Mouse (Mus musculus): ENCODE results near the gene Numbl.

DNA sequence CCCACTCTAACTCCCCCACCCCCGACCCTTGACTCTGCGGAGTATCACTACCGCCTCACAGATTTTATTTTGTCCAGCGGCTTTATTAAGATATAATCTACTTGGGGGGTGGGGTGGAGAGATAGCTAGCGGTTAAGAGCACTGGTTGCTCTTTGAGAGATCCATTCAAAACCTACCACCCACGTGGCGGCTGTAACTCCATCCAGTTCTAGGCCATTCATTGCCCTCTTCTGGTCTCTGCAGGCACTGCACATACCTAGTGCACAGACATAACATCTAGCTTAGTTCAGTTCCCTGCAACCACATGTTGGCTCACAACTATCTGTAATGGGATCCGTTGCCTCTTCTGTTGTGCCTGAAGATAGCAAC lies 27.4 kb downstream of the Numbl start:
- no peak for TF ChIP-seq POLR2A (IDR thresholded peaks at IDR 0.05; ENCODE audit: insufficient read length, low read depth)
- TF ChIP-seq POLR2AphosphoS2 (IDR thresholded peaks at IDR 0.05; ENCODE audit: insufficient read length, low read depth): no peak
- peak; percentile 33 for TF ChIP-seq USF1 (IDR thresholded peaks at IDR 0.05; ENCODE audit: low read depth)
- TF ChIP-seq TCF3 (IDR thresholded peaks at IDR 0.05; ENCODE audit: insufficient read length, low read depth): no peak
- TF ChIP-seq SRF (IDR thresholded peaks at IDR 0.05; ENCODE audit: control insufficient read depth, insufficient read length, low read depth): no peak
- TF ChIP-seq MYOG (IDR thresholded peaks at IDR 0.05; ENCODE audit: control insufficient read depth in 1 of 3, insufficient read depth in 1 of 3, insufficient read length in 2 of 3, low read depth in 2 of 3): no peak
- TF ChIP-seq MAX (IDR thresholded peaks at IDR 0.05; ENCODE audit: low read depth): no peak
